Comparison of ENCODE assay signal across 8 mouse cellular contexts in genomic region chr9:86695818-86696261, GRCm38 (mm10). TPM values are rescaled to one million over a fixed set of nuclear protein-coding genes. Genes with fewer than 3 reads are reported as not detected.
DNase-seq lines count a peak whose midpoint lies in the region; ATAC-seq lines count a peak whose summit lies in the region.

Gene Me1 (minus strand): TSS chr9:86695953.

- H3K9me3 ChIP-seq in hindbrain, embryonic 12.5 days (replicated peaks) = no peaks in the 10 kb centered on the region
- H3K9me3 ChIP-seq in megakaryocyte, embryonic 14.5 days = no peaks in the 10 kb centered on the region
- no peaks in the 10 kb centered on the region for H3K9me3 ChIP-seq in stomach, embryonic 15.5 days

- peak within 1 kb of the TSS; percentile 71 for H3K4me3 ChIP-seq in hindbrain, embryonic 12.5 days
- peak within 1 kb of the TSS; percentile 93 for H3K4me3 ChIP-seq in megakaryocyte, embryonic 14.5 days (replicated peaks)
- H3K4me3 ChIP-seq in stomach, embryonic 15.5 days (replicated peaks) = peak within 1 kb of the TSS; percentile 63

- 0 out of 2 replicates have a peak within 1 kb of the TSS, but pooled peaks have one; percentile 23 for H3K27ac ChIP-seq in hindbrain, embryonic 12.5 days
- no peak within 1 kb of the TSS for H3K27ac ChIP-seq in stomach, embryonic 15.5 days

- DNase-seq in right cerebral cortex, adult 2 months (ENCODE audit: low spot score in 2 of 2) = peak; percentile 14 to 35
- no peak for DNase-seq in right cerebral cortex, postnatal 4 days
- peak; percentile 20 for DNase-seq in cerebellum, adult 11 months
- DNase-seq in gastrocnemius, adult 18-20 months (ENCODE audit: low spot score) = peak; percentile 39
- DNase-seq in left cerebral cortex, postnatal 10 days (ENCODE audit: extremely low spot score in 1 of 2, low spot score in 2 of 2) = no peak

- H3K4me2 ChIP-seq in hindbrain, embryonic 12.5 days (replicated peaks) = peak within 1 kb of the TSS; percentile 77
- H3K4me2 ChIP-seq in stomach, embryonic 15.5 days = peak within 1 kb of the TSS; percentile 93

- H3K27me3 ChIP-seq in hindbrain, embryonic 12.5 days = no peaks in the 10 kb centered on the region
- peaks cover 4% of the 10 kb centered on the region for H3K27me3 ChIP-seq in megakaryocyte, embryonic 14.5 days (replicated peaks)
- no peaks in the 10 kb centered on the region for H3K27me3 ChIP-seq in stomach, embryonic 15.5 days (replicated peaks)

- intact Hi-C loops in left cerebral cortex, postnatal 10 days (cut with DNase I) = loop anchor here (5.0 kb wide), 1 partner anchor 46 kb away; the partner anchor contains the start of gene Prss35

- WGBS in hindbrain, embryonic 12.5 days = 2% methylated on average over 20 of the region's 46 CpGs
- WGBS in stomach, embryonic 15.5 days = 1% methylated on average over 41 of the region's 46 CpGs

- H3K9ac ChIP-seq in hindbrain, embryonic 12.5 days = peak within 1 kb of the TSS; percentile 86
- H3K9ac ChIP-seq in stomach, embryonic 15.5 days = peak within 1 kb of the TSS; percentile 53

- peak; percentile 88 for ATAC-seq in hindbrain, embryonic 12.5 days (ENCODE audit: low FRiP score)
- peak; percentile 67 for ATAC-seq in stomach, embryonic 15.5 days (ENCODE audit: insufficient read depth, low FRiP score, low read depth)

- no peaks in the 10 kb centered on the region for H3K4me1 ChIP-seq in hindbrain, embryonic 12.5 days
- H3K4me1 ChIP-seq in megakaryocyte, embryonic 14.5 days = peaks cover 20% of the 10 kb centered on the region
- H3K4me1 ChIP-seq in stomach, embryonic 15.5 days = peaks cover 5% of the 10 kb centered on the region

- H3K36me3 ChIP-seq in hindbrain, embryonic 12.5 days = no peaks in the 10 kb centered on the region
- no peaks in the 10 kb centered on the region for H3K36me3 ChIP-seq in megakaryocyte, embryonic 14.5 days (replicated peaks; ENCODE audit: low read length)
- no peaks in the 10 kb centered on the region for H3K36me3 ChIP-seq in stomach, embryonic 15.5 days

RNA-seq across cellular contexts. Expression of gene Me1, which starts in this region (rescaled TPM):
- 100 to 1,000 TPM; 189 to 224 TPM for total RNA-seq in gastrocnemius, adult 18-20 months (2021)
- 22.8 and 27.1 TPM in 2 replicates for polyA plus RNA-seq in hindbrain, embryonic 12.5 days (2016; fragmentation: Nextera tagmentation; extraction: Ambion mirVana)
- total RNA-seq in left cerebral cortex, postnatal 10 days (2021) = 10 to 100 TPM; 76.3 to 77.7 TPM
- polyA plus RNA-seq in megakaryocyte, embryonic 14.5 days (2012; ENCODE audit: insufficient read depth, low replicate concordance) = 5.1 and 6.7 TPM in 2 replicates
- polyA plus RNA-seq in stomach, embryonic 15.5 days (2015; fragmentation: Nextera tagmentation; extraction: Ambion mirVana) = 19.3 and 22.5 TPM in 2 replicates

Comparison
In these comparisons a context has a peak if more than half of its experiments do, and no peak if none do; other contexts are left out.
1. DNase-seq: peak in right cerebral cortex, adult 2 months (2 of 2), cerebellum, adult 11 months (single experiment) and gastrocnemius, adult 18-20 months (single experiment); none in right cerebral cortex, postnatal 4 days (single experiment) and left cerebral cortex, postnatal 10 days (0 of 2).
2. Peak in every context shown above with its lines, with median percentiles within 50 percentile points of each other: H3K4me3 ChIP-seq.